Mouse (Mus musculus): Measurements from ENCODE around the gene Leng8.

GRCm38 (mm10) chr7:4122783-4123182 is 14.1 kb upstream of the Leng8 start:
- TF ChIP-seq POLR2A (IDR thresholded peaks at IDR 0.05; ENCODE audit: low read depth, low read length) (no peak), CTCF (IDR thresholded peaks at IDR 0.05; ENCODE audit: borderline replicate concordance, insufficient read depth, low read length) (no peak)
